Mouse (Mus musculus): ENCODE results near the gene Kcnj14. TPM values are rescaled to one million over a fixed set of nuclear protein-coding genes. Genes with fewer than 3 reads are reported as not detected.

Kcnj14 gene
- total and polyA plus RNA-seq, 2 experiments from 2014 or later, result 0.29 TPM; not detected in 1

DNA sequence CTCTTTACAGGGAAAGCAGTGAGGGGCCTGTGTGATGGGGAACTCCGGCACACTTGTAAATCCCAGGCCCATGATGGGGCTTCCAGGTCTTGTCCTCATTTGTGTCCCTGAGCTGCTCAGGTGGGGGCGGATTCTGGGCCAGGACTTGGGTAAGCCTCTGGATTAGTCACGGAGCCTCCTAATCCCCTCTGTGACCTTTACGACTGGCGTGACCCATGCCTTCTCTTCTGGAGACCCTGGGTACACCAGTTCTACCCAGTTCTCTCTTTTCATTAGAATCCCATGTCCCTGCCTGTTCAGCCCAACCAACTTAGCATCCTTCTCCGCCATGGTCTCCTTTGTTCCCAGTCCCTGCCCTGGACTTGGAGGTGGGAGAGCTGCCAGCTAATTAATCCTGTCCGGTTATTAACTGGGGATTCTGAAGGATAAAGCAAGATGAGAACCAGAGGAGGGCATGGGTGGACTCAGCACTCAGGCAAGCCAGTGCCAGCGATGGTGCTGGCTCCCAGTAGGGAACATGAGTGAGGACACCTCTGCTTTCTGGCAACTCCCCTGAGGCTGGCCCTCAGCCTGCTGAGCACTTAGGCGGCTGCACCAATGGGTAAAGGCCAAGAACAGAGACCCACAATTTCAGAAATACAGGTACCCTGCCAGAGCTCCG lies 9.1 kb downstream of the Kcnj14 start:
- Histone ChIP-seq H3K27ac (ENCODE audit: low read depth) (no peak overlapping the region), H3K4me1 (ENCODE audit: control insufficient read depth, insufficient read depth) (peaks cover 17% of the 10 kb centered on the region; the same call in 1 of the 2 replicates), H3K9ac (replicated peaks; ENCODE audit: low read depth, low read length) (no peak overlapping the region), H3K36me3 (replicated peaks; ENCODE audit: control insufficient read depth, insufficient read depth, low read length) (peaks cover 24% of the 10 kb centered on the region), H3K27me3 (ENCODE audit: control insufficient read depth, insufficient read depth, low read length) (peaks cover 6% of the 10 kb centered on the region; the same call in 1 of the 2 replicates), H3K4me2 (ENCODE audit: low read depth, low read length) (no peak overlapping the region), H3K9me3 (replicated peaks; ENCODE audit: control insufficient read depth, low read length) (no peaks in the 10 kb centered on the region), H3K4me3 (ENCODE audit: low read depth, low read length) (no peak overlapping the region)
- ATAC-seq (ENCODE audit: insufficient read depth, low read depth) (no peak), DNase-seq (ENCODE audit: low spot score) (no peak)
- WGBS, result 63% methylated on average over 10 of the region's 10 CpGs
- TF ChIP-seq EP300 (IDR thresholded peaks at IDR 0.05; ENCODE audit: low read depth), result no peak
- TF ChIP-seq CTCF (IDR thresholded peaks at IDR 0.05; ENCODE audit: low read depth), result no peak

GRCm38 (mm10) chr7:45814841-45815240 lies 9.7 kb downstream of the Kcnj14 start:
- DNase-seq (ENCODE audit: low spot score) (no peak), ATAC-seq (ENCODE audit: insufficient read depth, low read depth) (no peak)
- no peak overlapping the region for H3K9ac ChIP-seq (replicated peaks; ENCODE audit: low read depth, low read length)
- no peaks in the 10 kb centered on the region for H3K9me3 ChIP-seq (replicated peaks; ENCODE audit: control insufficient read depth, low read length)
- H3K4me1 ChIP-seq (ENCODE audit: control insufficient read depth, insufficient read depth), result peaks cover 17% of the 10 kb centered on the region; the same call in 1 of the 2 replicates
- H3K36me3 ChIP-seq (replicated peaks; ENCODE audit: control insufficient read depth, insufficient read depth, low read length), result peaks cover 30% of the 10 kb centered on the region
- H3K27ac ChIP-seq (ENCODE audit: low read depth), result no peak overlapping the region
- peaks cover 6% of the 10 kb centered on the region; the same call in 1 of the 2 replicates for H3K27me3 ChIP-seq (ENCODE audit: control insufficient read depth, insufficient read depth, low read length)
- peak overlapping the region; percentile 23 for H3K4me3 ChIP-seq (ENCODE audit: low read depth, low read length)
- peak overlapping the region; percentile 59 for H3K4me2 ChIP-seq (ENCODE audit: low read depth, low read length)
- WGBS, result 7% methylated on average over 5 of the region's 5 CpGs
- TF ChIP-seq CTCF (IDR thresholded peaks at IDR 0.05; ENCODE audit: low read depth), result no peak
- no peak for TF ChIP-seq EP300 (IDR thresholded peaks at IDR 0.05; ENCODE audit: low read depth)

- DNase-seq (ENCODE audit: low spot score) (peak; percentile 100), ATAC-seq (ENCODE audit: insufficient read depth, low read depth) (peak; percentile 98)
- TF ChIP-seq EP300 (IDR thresholded peaks at IDR 0.05; ENCODE audit: low read depth) (no peak), CTCF (IDR thresholded peaks at IDR 0.05; ENCODE audit: low read depth) (no peak)
- Histone ChIP-seq H3K4me1 (ENCODE audit: control insufficient read depth, insufficient read depth) (peaks cover 17% of the 10 kb centered on the region; the same call in 1 of the 2 replicates), H3K4me3 (ENCODE audit: low read depth, low read length) (peak within 1 kb of the TSS; percentile 98), H3K4me2 (ENCODE audit: low read depth, low read length) (peak within 1 kb of the TSS; percentile 89), H3K27ac (ENCODE audit: low read depth) (peak within 1 kb of the TSS; percentile 100), H3K27me3 (ENCODE audit: control insufficient read depth, insufficient read depth, low read length) (peaks cover 4% of the 10 kb centered on the region; the same call in 1 of the 2 replicates), H3K36me3 (replicated peaks; ENCODE audit: control insufficient read depth, insufficient read depth, low read length) (peaks cover 38% of the 10 kb centered on the region), H3K9ac (replicated peaks; ENCODE audit: low read depth, low read length) (peak within 1 kb of the TSS; percentile 98), H3K9me3 (replicated peaks; ENCODE audit: control insufficient read depth, low read length) (no peaks in the 10 kb centered on the region)
- under 1% methylated on average over 71 of the region's 92 CpGs for WGBS
Measured at GRCm38 (mm10) chr7:45813787-45814779, 10.5 kb downstream of the Kcnj14 start, which contains the start of gene Cyth2. Cyth2 (minus strand) TSS chr7:45814581.

GRCm38 (mm10) chr7:45812921-45813320 lies 11.7 kb downstream of the Kcnj14 start:
- Histone ChIP-seq H3K27ac (ENCODE audit: low read depth) (no peak overlapping the region), H3K4me3 (ENCODE audit: low read depth, low read length) (peak overlapping the region; percentile 98)

More at GRCm38 (mm10) chr7:45812921-45813320, 11.7 kb downstream of the Kcnj14 start:
- Histone ChIP-seq H3K4me1 (ENCODE audit: control insufficient read depth, insufficient read depth) (peaks cover 17% of the 10 kb centered on the region; the same call in 1 of the 2 replicates), H3K27me3 (ENCODE audit: control insufficient read depth, insufficient read depth, low read length) (no peaks in the 10 kb centered on the region), H3K9me3 (replicated peaks; ENCODE audit: control insufficient read depth, low read length) (no peaks in the 10 kb centered on the region), H3K36me3 (replicated peaks; ENCODE audit: control insufficient read depth, insufficient read depth, low read length) (peaks cover 49% of the 10 kb centered on the region), H3K9ac (replicated peaks; ENCODE audit: low read depth, low read length) (peak overlapping the region; percentile 98), H3K4me2 (ENCODE audit: low read depth, low read length) (peak overlapping the region; percentile 89)
- WGBS, result 89% methylated on average over 8 of the region's 8 CpGs
- DNase-seq (ENCODE audit: low spot score) (no peak), ATAC-seq (ENCODE audit: insufficient read depth, low read depth) (no peak)
- TF ChIP-seq CTCF (IDR thresholded peaks at IDR 0.05; ENCODE audit: low read depth) (no peak), EP300 (IDR thresholded peaks at IDR 0.05; ENCODE audit: low read depth) (no peak)

All from heart, postnatal 0 days (tissue).